Mouse (Mus musculus) forebrain, embryonic 16.5 days (tissue): ENCODE measurements around the gene Mbd5. TPM values are rescaled to one million over a fixed set of nuclear protein-coding genes. Genes with fewer than 3 reads are reported as not detected.
A peak's percentile ranks its signal among the peaks of the same experiment; 100 is the strongest.

Experiments used
- ATAC-seq: fragments of 200-750 bp; cut with Nextera tagmentation; 2 replicates; pipeline ENCODE4 v1.8.0; 2017; ENCODE audit warnings: mild to moderate bottlenecking, moderate library complexity
- H3K27ac ChIP-seq: fragments of 300-500 bp; sonication (generic); 2 replicates; pipeline ENCODE4 v1.5.1; 2014; ENCODE audit warnings: low read length, control low read depth
- H3K27me3 ChIP-seq: fragments of 300-500 bp; sonication (generic); replicated peaks from 2 replicates; pipeline ENCODE4 v1.6.1; 2014; ENCODE audit warnings: low read length; ENCODE audit not compliant: control insufficient read depth, insufficient read depth
- H3K36me3 ChIP-seq: fragments of 300-500 bp; sonication (generic); 2 replicates; pipeline ENCODE4 v1.6.1; 2014; ENCODE audit not compliant: control insufficient read depth, insufficient read depth
- H3K4me1 ChIP-seq: fragments of 300-500 bp; sonication (generic); replicated peaks from 2 replicates; pipeline ENCODE4 v1.6.1; 2014; ENCODE audit warnings: low read length; ENCODE audit not compliant: control insufficient read depth, insufficient read depth
- H3K4me2 ChIP-seq: fragments of 300-500 bp; sonication (generic); 2 replicates; pipeline ENCODE4 v1.6.1; 2014; ENCODE audit warnings: mild to moderate bottlenecking, low read length, control low read depth
- H3K4me3 ChIP-seq: fragments of 300-500 bp; sonication (generic); replicated peaks from 2 replicates; pipeline ENCODE4 v1.5.1; 2014; ENCODE audit warnings: mild to moderate bottlenecking, low read length, control low read depth
- H3K9ac ChIP-seq: fragments of 300-500 bp; sonication (generic); replicated peaks from 2 replicates; pipeline ENCODE4 v1.6.1; 2014; ENCODE audit warnings: low read depth, low read length, control low read depth
- H3K9me3 ChIP-seq: fragments of 300-500 bp; sonication (generic); 2 replicates; pipeline ENCODE4 v1.6.1; 2016; ENCODE audit warnings: low read length; ENCODE audit not compliant: control insufficient read depth
- WGBS: fragments of 180-500 bp; shearing (Covaris S2); extraction: QIAGEN DNeasy Blood & Tissue Kit; methylation state at CpG from one replicate; pipeline ENCODE4 v1.1.7; 2014; 5-methylcytosine and 5-hydroxymethylcytosine counted together
- polyA plus RNA-seq: library from polyadenylated mRNA; unstranded; fragments of >200 nt; fragmentation: Nextera tagmentation; extraction: Ambion mirVana; gene quantifications from 2 replicates; pipeline ENCODE4 v1.2.1, GENCODE M21; 2015

Gene Mbd5
- polyA plus RNA-seq, 1 experiment from 2014 or later: 40.1 TPM

DNA sequence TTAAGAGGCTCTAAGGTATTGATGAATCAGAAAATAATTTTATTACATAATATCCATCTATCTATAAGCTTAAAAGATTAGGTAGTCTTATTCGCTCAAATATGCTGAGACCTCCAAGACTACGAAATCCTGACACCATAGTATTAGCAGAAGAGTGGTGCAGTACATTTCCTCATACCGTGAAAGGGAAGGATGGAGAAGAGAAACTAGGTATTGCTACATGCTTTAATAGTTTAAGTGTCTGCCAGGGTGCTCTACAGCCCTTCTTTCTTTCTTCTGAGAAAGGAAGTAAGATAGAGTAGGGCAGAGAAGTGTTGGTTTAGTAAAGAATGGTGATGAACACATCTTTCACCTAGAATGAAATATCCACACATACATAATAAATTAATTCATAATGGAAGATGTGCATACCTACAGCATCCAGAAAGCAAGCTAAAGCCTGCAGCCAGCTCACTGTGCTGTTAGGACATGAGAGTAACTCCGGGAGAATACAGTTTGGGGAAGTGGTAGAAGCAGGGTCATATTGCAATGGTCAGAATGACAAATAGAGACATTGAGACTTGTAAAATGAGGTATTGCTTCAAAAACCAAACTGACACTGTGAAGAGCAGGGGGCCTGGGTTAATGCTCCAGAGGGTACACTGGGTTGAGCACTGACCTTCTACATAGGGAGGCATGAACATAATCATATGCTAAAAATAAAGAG is 326.9 kb downstream of the Mbd5 start:
- Histone ChIP-seq H3K27ac (no peak overlapping the region), H3K4me3 (no peak overlapping the region)
- WGBS: 93% methylated on average over 4 of the region's 4 CpGs

GRCm38 (mm10) chr2:49280496-49280895 is 331.2 kb downstream of the Mbd5 start:
- H3K9me3 ChIP-seq: no peaks in the 10 kb centered on the region
- H3K9ac ChIP-seq: no peak overlapping the region
- H3K4me2 ChIP-seq: no peak overlapping the region
- H3K27me3 ChIP-seq: no peaks in the 10 kb centered on the region
- no peak for ATAC-seq
- H3K4me3 ChIP-seq: no peak overlapping the region
- no peaks in the 10 kb centered on the region for H3K4me1 ChIP-seq
- H3K36me3 ChIP-seq: peaks cover 3% of the 10 kb centered on the region; the same call in 1 of the 2 replicates
- H3K27ac ChIP-seq: no peak overlapping the region

More for the DNA sequence above, 326.9 kb downstream of the Mbd5 start:
- Histone ChIP-seq H3K36me3 (peaks cover 3% of the 10 kb centered on the region; the same call in 1 of the 2 replicates), H3K9me3 (no peaks in the 10 kb centered on the region), H3K27me3 (no peaks in the 10 kb centered on the region), H3K4me1 (no peaks in the 10 kb centered on the region), H3K4me2 (no peak overlapping the region), H3K9ac (no peak overlapping the region)
- ATAC-seq: no peak

GRCm38 (mm10) chr2:49283583-49283982 is 334.3 kb downstream of the Mbd5 start:
- no peak for ATAC-seq
- H3K27ac ChIP-seq: no peak overlapping the region
- H3K36me3 ChIP-seq: no peaks in the 10 kb centered on the region; the same call in 1 of the 2 replicates
- no peaks in the 10 kb centered on the region for H3K9me3 ChIP-seq
- H3K27me3 ChIP-seq: no peaks in the 10 kb centered on the region
- no peaks in the 10 kb centered on the region for H3K4me1 ChIP-seq
- no peak overlapping the region for H3K9ac ChIP-seq
- H3K4me2 ChIP-seq: no peak overlapping the region
- no peak overlapping the region for H3K4me3 ChIP-seq

- H3K36me3 ChIP-seq: peaks cover 8% of the 10 kb centered on the region
- WGBS: 9% methylated on average over 1 of the region's 1 CpGs
- H3K4me3 ChIP-seq: no peak overlapping the region
- H3K4me2 ChIP-seq: no peak overlapping the region
- no peak overlapping the region for H3K27ac ChIP-seq
- no peaks in the 10 kb centered on the region for H3K9me3 ChIP-seq
- H3K4me1 ChIP-seq: no peaks in the 10 kb centered on the region
- no peak overlapping the region for H3K9ac ChIP-seq
- H3K27me3 ChIP-seq: no peaks in the 10 kb centered on the region
- 0 out of 2 replicates have a peak, but pooled peaks have one; percentile 38 for ATAC-seq
Measured at GRCm38 (mm10) chr2:49286965-49287364, 337.7 kb downstream of the Mbd5 start.

- Histone ChIP-seq H3K4me3 (no peak overlapping the region), H3K27ac (no peak overlapping the region), H3K4me2 (no peak overlapping the region), H3K27me3 (no peaks in the 10 kb centered on the region), H3K9me3 (no peaks in the 10 kb centered on the region), H3K9ac (no peak overlapping the region), H3K36me3 (peaks cover 11% of the 10 kb centered on the region), H3K4me1 (no peaks in the 10 kb centered on the region)
- ATAC-seq: no peak
- 83% methylated on average over 2 of the region's 2 CpGs for whole genome bisulfite sequencing
Measured at GRCm38 (mm10) chr2:49291709-49292108, 342.4 kb downstream of the Mbd5 start.

DNA sequence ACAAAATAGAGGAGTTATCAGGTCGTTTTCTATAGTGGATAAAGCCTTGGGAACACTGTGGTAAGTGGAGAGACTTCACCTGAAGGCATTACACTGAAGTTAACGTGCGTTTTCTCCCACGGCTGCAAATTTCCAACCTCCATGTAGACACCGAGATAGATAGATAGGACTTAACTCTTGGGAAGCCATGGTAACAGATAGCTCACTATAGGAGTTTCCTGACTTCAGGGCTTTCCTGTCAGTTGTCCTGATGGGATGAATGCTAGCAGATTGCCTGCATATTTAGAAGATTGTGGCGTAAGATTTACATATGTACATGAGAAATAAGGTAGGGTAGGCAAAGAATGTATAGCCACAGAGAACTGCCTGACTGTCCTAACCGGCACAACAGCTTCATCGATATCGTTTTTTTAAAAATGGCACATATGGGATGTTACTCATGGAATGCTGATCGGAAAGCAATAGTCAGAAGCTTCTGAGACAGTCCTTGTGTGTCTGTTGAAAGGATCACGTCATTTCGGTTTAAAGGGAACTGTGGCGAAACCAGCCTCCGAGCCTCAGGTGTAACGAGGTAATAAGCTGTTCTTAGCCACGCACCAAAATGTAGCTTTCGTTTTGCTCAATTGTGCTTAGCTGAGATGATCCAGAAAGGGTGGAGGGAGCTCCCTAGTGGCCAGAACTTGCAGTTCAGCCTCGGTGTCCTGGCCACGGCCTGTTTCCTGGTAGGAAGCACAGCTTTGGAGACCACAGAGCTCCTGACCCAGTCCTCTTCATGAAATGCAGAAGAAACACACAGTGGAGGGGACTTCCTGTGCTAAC is 363.5 kb downstream of the Mbd5 start:
- Histone ChIP-seq H3K4me1 (peaks cover 4% of the 10 kb centered on the region), H3K4me3 (peak overlapping the region; percentile 43), H3K9me3 (no peaks in the 10 kb centered on the region), H3K27me3 (no peaks in the 10 kb centered on the region), H3K4me2 (peak overlapping the region; percentile 59), H3K27ac (no peak overlapping the region), H3K9ac (peak overlapping the region; percentile 42), H3K36me3 (no peaks in the 10 kb centered on the region)
- peak; percentile 96 for ATAC-seq
- 42% methylated on average over 19 of the region's 19 CpGs for WGBS

- H3K36me3 ChIP-seq: no peaks in the 10 kb centered on the region
- H3K4me3 ChIP-seq: no peak overlapping the region
- 94% methylated on average over 7 of the region's 7 CpGs for WGBS
- H3K27ac ChIP-seq: no peak overlapping the region
- no peaks in the 10 kb centered on the region for H3K27me3 ChIP-seq
- H3K9me3 ChIP-seq: no peaks in the 10 kb centered on the region
- no peaks in the 10 kb centered on the region for H3K4me1 ChIP-seq
- no peak overlapping the region for H3K4me2 ChIP-seq
- no peak overlapping the region for H3K9ac ChIP-seq
- no peak for ATAC-seq
Measured at GRCm38 (mm10) chr2:49333594-49333993, 384.3 kb downstream of the Mbd5 start.

DNA sequence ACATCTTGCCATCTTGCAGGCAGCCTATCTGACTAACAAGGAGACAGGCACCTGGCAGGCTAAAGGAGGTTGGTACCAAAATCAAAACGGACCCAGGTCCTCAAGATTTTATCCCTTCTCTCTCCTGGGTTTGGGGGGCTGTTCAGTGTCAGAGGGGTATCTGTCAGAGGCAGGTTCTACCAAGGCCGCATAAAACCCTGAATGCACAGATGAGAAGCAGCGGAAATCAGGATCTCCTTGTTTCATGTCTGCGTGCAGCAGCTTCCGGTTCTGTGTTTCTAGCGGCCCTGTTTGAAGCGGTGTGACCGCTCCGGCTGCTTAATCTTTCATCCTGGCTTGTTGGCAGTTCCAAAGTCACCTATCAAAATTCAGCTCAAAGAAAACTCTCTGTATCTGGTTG is 386.0 kb downstream of the Mbd5 start:
- Histone ChIP-seq H3K9me3 (no peaks in the 10 kb centered on the region), H3K27me3 (no peaks in the 10 kb centered on the region), H3K9ac (no peak overlapping the region), H3K4me1 (no peaks in the 10 kb centered on the region), H3K4me2 (no peak overlapping the region), H3K27ac (no peak overlapping the region), H3K36me3 (no peaks in the 10 kb centered on the region), H3K4me3 (no peak overlapping the region)
- ATAC-seq: no peak
- 92% methylated on average over 9 of the region's 9 CpGs for WGBS

GRCm38 (mm10) chr2:49344287-49344686 is 395.0 kb downstream of the Mbd5 start:
- Histone ChIP-seq H3K27me3 (no peaks in the 10 kb centered on the region), H3K9ac (no peak overlapping the region), H3K4me1 (peaks cover 4% of the 10 kb centered on the region; the same call in 1 of the 2 replicates), H3K4me3 (no peak overlapping the region), H3K4me2 (no peak overlapping the region), H3K27ac (no peak overlapping the region), H3K36me3 (no peaks in the 10 kb centered on the region), H3K9me3 (no peaks in the 10 kb centered on the region)
- peak; percentile 55; the same call in 1 of the 2 replicates for ATAC-seq
- WGBS: 53% methylated on average over 2 of the region's 2 CpGs
